Mouse (Mus musculus): ENCODE data around the gene Calm5. TPM values are rescaled to one million over a fixed set of nuclear protein-coding genes. Genes with fewer than 3 reads are reported as not detected.

Calm5 gene
- not detected in 2 replicates for polyA plus RNA-seq (2021; fragmentation: Nextera tagmentation)
- long read RNA-seq, experiment 1 = 0 reads
- long read RNA-seq, experiment 2 = 0 reads

GRCm38 (mm10) chr13:3853648-3854333 is at the start of gene Calm5:
TSS of gene Calm5 (plus strand) at chr13:3854173.

GRCm38 (mm10) chr13:3804186-3804585 is 49.8 kb upstream of the Calm5 start, which contains the start of gene Calml3:
TSS of gene Calml3 (minus strand) at chr13:3804316.

GRCm38 (mm10) chr13:3837312-3837807 is 16.6 kb upstream of the Calm5 start, which contains the start of gene Calm4:
TSS of gene Calm4 (plus strand) at chr13:3837757.

Other genes starting within 250 kb of the Calm5 start
- gene Fam208b, start 243.1 kb upstream of the Calm5 start, polyA plus RNA-seq (2021; fragmentation: Nextera tagmentation) = 6.0 and 7.7 TPM in 2 replicates
- gene Asb13, start 220.1 kb upstream of the Calm5 start, polyA plus RNA-seq (2021; fragmentation: Nextera tagmentation) = 22.5 and 32.8 TPM in 2 replicates
- not detected in 2 replicates for gene Calml3, start 49.9 kb upstream of the Calm5 start, polyA plus RNA-seq (2021; fragmentation: Nextera tagmentation)
- not detected in 2 replicates for gene Calm4, start 16.4 kb upstream of the Calm5 start, polyA plus RNA-seq (2021; fragmentation: Nextera tagmentation)
- 10.7 and 12.9 TPM in 2 replicates for gene Net1, start 64.0 kb downstream of the Calm5 start, polyA plus RNA-seq (2021; fragmentation: Nextera tagmentation)
- gene Tubal3, start 64.1 kb downstream of the Calm5 start, polyA plus RNA-seq (2021; fragmentation: Nextera tagmentation) = not detected in 2 replicates
- gene Ucn3, start 91.2 kb downstream of the Calm5 start, polyA plus RNA-seq (2021; fragmentation: Nextera tagmentation) = 0.11 and 0.49 TPM in 2 replicates
- 1.2 and 1.5 TPM in 2 replicates for gene Akr1c14, start 194.8 kb downstream of the Calm5 start, polyA plus RNA-seq (2021; fragmentation: Nextera tagmentation)

All from left cerebral cortex, adult 6 months (tissue).